Mouse (Mus musculus): ENCODE results near the gene Sumo1. TPM values are rescaled to one million over a fixed set of nuclear protein-coding genes. Genes with fewer than 3 reads are reported as not detected.

Sumo1 gene
- total and polyA plus RNA-seq, 3 experiments = 129 to 131 TPM; not detected in 1

GRCm38 (mm10) chr1:59571502-59571901, 99.1 kb downstream of the Sumo1 start:
- Histone ChIP-seq H3K4me3 (ENCODE audit: control insufficient read depth in 1 of 2, insufficient read depth in 1 of 2, low read depth in 2 of 2, low read length in 2 of 2) (no peak overlapping the region), H3K36me3 (ENCODE audit: control insufficient read depth in 1 of 2, insufficient read depth in 2 of 2, low read length in 2 of 2) (no peaks in the 10 kb centered on the region; a peak in 1 of 4 replicates), H3K9me3 (replicated peaks; ENCODE audit: insufficient read depth, low read length) (no peaks in the 10 kb centered on the region), H3K27me3 (ENCODE audit: control insufficient read depth in 1 of 2, insufficient read depth in 2 of 2, low read length in 2 of 2) (peaks cover 7 to 8% of the 10 kb centered on the region in 2 experiments), H3K27ac (ENCODE audit: control insufficient read depth, low read depth, low read length) (no peak overlapping the region), H3K9ac (ENCODE audit: control insufficient read depth, low read depth, low read length, poor library complexity, severe bottlenecking) (no peak overlapping the region), H3K79me2 (ENCODE audit: control insufficient read depth, insufficient read depth, low read length, poor library complexity) (no peaks in the 10 kb centered on the region), H3K4me1 (ENCODE audit: control insufficient read depth in 1 of 2, insufficient read depth in 2 of 2, low read length in 2 of 2) (peaks cover 0 to 3% of the 10 kb centered on the region in 2 experiments; a peak in 1 of 4 replicates)
- TF ChIP-seq CHD2 (IDR thresholded peaks at IDR 0.05; ENCODE audit: low read length) (no peak), ZNF384 (IDR thresholded peaks at IDR 0.05; ENCODE audit: low read depth, low read length) (no peak), UBTF (IDR thresholded peaks at IDR 0.05; ENCODE audit: borderline replicate concordance, insufficient read depth, low read depth, low read length) (no peak), TAL1 (IDR thresholded peaks at IDR 0.05; ENCODE audit: low read length) (no peak), USF2 (IDR thresholded peaks at IDR 0.05; ENCODE audit: borderline replicate concordance in 1 of 2, insufficient read depth in 1 of 2, low read depth in 1 of 2, low read length in 2 of 2) (no peak), MAZ (IDR thresholded peaks at IDR 0.05; ENCODE audit: low read depth, low read length) (no peak), TCF12 (IDR thresholded peaks at IDR 0.05; ENCODE audit: low read depth, low read length) (no peak), GABPA (IDR thresholded peaks at IDR 0.05; ENCODE audit: low read depth, low read length) (no peak), JUND (IDR thresholded peaks at IDR 0.05; ENCODE audit: low read depth, low read length) (no peak), MAFK (IDR thresholded peaks at IDR 0.05; ENCODE audit: borderline replicate concordance, low read depth, low read length) (no peak), NRF1 (IDR thresholded peaks at IDR 0.05; ENCODE audit: insufficient read depth, low read depth, low read length, poor library complexity, severe bottlenecking) (no peak), ZC3H11A (IDR thresholded peaks at IDR 0.05; ENCODE audit: low read depth, low read length) (no peak), RAD21 (IDR thresholded peaks at IDR 0.05; ENCODE audit: low read depth, low read length) (no peak), GATA1 (IDR thresholded peaks at IDR 0.05; ENCODE audit: low read depth, low read length) (no peak), MAX (IDR thresholded peaks at IDR 0.05; ENCODE audit: low read length) (no peak), CTCF (IDR thresholded peaks at IDR 0.05 in 2 of 3, conservative IDR thresholded peaks at IDR 0.05 in 1 of 3; ENCODE audit: control insufficient read depth in 1 of 3, insufficient read depth in 1 of 3, low read depth in 2 of 3, low read length in 3 of 3, poor library complexity in 1 of 3, severe bottlenecking in 1 of 3) (no peak), CHD1 (IDR thresholded peaks at IDR 0.05; ENCODE audit: low read depth, low read length) (no peak), POLR2A (IDR thresholded peaks at IDR 0.05; ENCODE audit: control insufficient read depth in 1 of 2, insufficient read depth in 1 of 2, low read depth in 1 of 2, low read length in 2 of 2, poor library complexity in 1 of 2) (no peak), TBP (IDR thresholded peaks at IDR 0.05; ENCODE audit: low read depth, low read length) (no peak), MYC (IDR thresholded peaks at IDR 0.05; ENCODE audit: low read depth, low read length) (no peak)
- DNase-seq (ENCODE audit: low read depth, low spot score) = no peak

- H3K79me2 ChIP-seq (ENCODE audit: control insufficient read depth, insufficient read depth, low read length, poor library complexity) = no peaks in the 10 kb centered on the region
- H3K9ac ChIP-seq (ENCODE audit: control insufficient read depth, low read depth, low read length, poor library complexity, severe bottlenecking) = no peak overlapping the region
- no peak overlapping the region for H3K27ac ChIP-seq (ENCODE audit: control insufficient read depth, low read depth, low read length)
- H3K27me3 ChIP-seq (ENCODE audit: control insufficient read depth in 1 of 2, insufficient read depth in 2 of 2, low read length in 2 of 2) = peaks cover 8% of the 10 kb centered on the region in 2 experiments; a peak in 3 of 4 replicates
- H3K36me3 ChIP-seq (ENCODE audit: control insufficient read depth in 1 of 2, insufficient read depth in 2 of 2, low read length in 2 of 2) = no peaks in the 10 kb centered on the region; a peak in 1 of 4 replicates
- TF ChIP-seq JUND (IDR thresholded peaks at IDR 0.05; ENCODE audit: low read depth, low read length) = no peak
- no peak for TF ChIP-seq MYB (IDR thresholded peaks at IDR 0.05; ENCODE audit: low read depth, low read length)
- no peak for TF ChIP-seq POLR2AphosphoS2 (IDR thresholded peaks at IDR 0.05; ENCODE audit: low read length)
- no peak for TF ChIP-seq NRF1 (IDR thresholded peaks at IDR 0.05; ENCODE audit: insufficient read depth, low read depth, low read length, poor library complexity, severe bottlenecking)
- peak; percentile 72 for TF ChIP-seq ZNF384 (IDR thresholded peaks at IDR 0.05; ENCODE audit: low read depth, low read length)
- TF ChIP-seq UBTF (IDR thresholded peaks at IDR 0.05; ENCODE audit: borderline replicate concordance, insufficient read depth, low read depth, low read length) = no peak
- no peaks in the 10 kb centered on the region for H3K9me3 ChIP-seq (replicated peaks; ENCODE audit: insufficient read depth, low read length)
- no peak overlapping the region for H3K4me3 ChIP-seq (ENCODE audit: control insufficient read depth in 1 of 2, insufficient read depth in 1 of 2, low read depth in 2 of 2, low read length in 2 of 2)
- H3K4me1 ChIP-seq (ENCODE audit: control insufficient read depth in 1 of 2, insufficient read depth in 2 of 2, low read length in 2 of 2) = peaks cover 0 to 3% of the 10 kb centered on the region in 2 experiments; a peak in 1 of 4 replicates
- DNase-seq (ENCODE audit: low read depth, low spot score) = no peak
Observed at GRCm38 (mm10) chr1:59570767-59571166, 99.9 kb downstream of the Sumo1 start.
